Mouse (Mus musculus) stomach, embryonic 14.5 days (tissue): ENCODE measurements around the gene Usp2. TPM values are rescaled to one million over a fixed set of nuclear protein-coding genes. Genes with fewer than 3 reads are reported as not detected.
A peak's percentile ranks its signal among the peaks of the same experiment; 100 is the strongest.

Experiments used
- ATAC-seq: fragments of 200-750 bp; cut with Nextera tagmentation; 2 replicates; pipeline ENCODE4 v1.8.0; 2017; ENCODE audit warnings: low read depth, moderate TSS enrichment; ENCODE audit not compliant: insufficient number of reproducible peaks, insufficient read depth, low FRiP score
- H3K27ac ChIP-seq: fragments of 300-500 bp; sonication (generic); 2 replicates; pipeline ENCODE4 v1.5.1; 2014; ENCODE audit warnings: mild to moderate bottlenecking, low read length, moderate library complexity, mixed read lengths
- H3K27me3 ChIP-seq: fragments of 300-500 bp; sonication (generic); 2 replicates; pipeline ENCODE4 v1.6.1; 2014; ENCODE audit warnings: low read length, control low read depth, mixed read lengths; ENCODE audit not compliant: control insufficient read depth, insufficient read depth
- H3K36me3 ChIP-seq: fragments of 300-500 bp; sonication (generic); 2 replicates; pipeline ENCODE4 v1.6.1; 2014; ENCODE audit warnings: mild to moderate bottlenecking, control low read depth, low read length, moderate library complexity, mixed read lengths; ENCODE audit not compliant: control insufficient read depth, insufficient read depth
- H3K4me1 ChIP-seq: fragments of 300-500 bp; sonication (generic); 2 replicates; pipeline ENCODE4 v1.6.1; 2014; ENCODE audit warnings: low read length, control low read depth, mixed read lengths; ENCODE audit not compliant: control insufficient read depth, insufficient read depth
- H3K4me2 ChIP-seq: fragments of 300-500 bp; sonication (generic); replicated peaks from 2 replicates; pipeline ENCODE4 v1.6.1; 2014; ENCODE audit warnings: low read depth, low read length, control low read depth
- H3K4me3 ChIP-seq: fragments of 300-500 bp; sonication (generic); 2 replicates; pipeline ENCODE4 v1.5.1; 2014; ENCODE audit warnings: low read depth, low read length, control low read depth
- H3K9ac ChIP-seq: fragments of 300-500 bp; sonication (generic); replicated peaks from 2 replicates; pipeline ENCODE4 v1.6.1; 2014; ENCODE audit warnings: low read depth, mild to moderate bottlenecking, control low read depth, low read length, moderate library complexity, mixed read lengths
- H3K9me3 ChIP-seq: fragments of 300-500 bp; sonication (generic); 2 replicates; pipeline ENCODE4 v1.6.1; 2016; ENCODE audit warnings: low read depth, low read length, control low read depth; ENCODE audit not compliant: control insufficient read depth
- WGBS: fragments of 180-500 bp; shearing (Covaris S2); extraction: QIAGEN DNeasy Blood & Tissue Kit; methylation state at CpG from one replicate; pipeline ENCODE4 v1.1.7; 2014; 5-methylcytosine and 5-hydroxymethylcytosine counted together
- polyA plus RNA-seq: library from polyadenylated mRNA; unstranded; fragments of >200 nt; fragmentation: Nextera tagmentation; extraction: Ambion mirVana; gene quantifications from 2 replicates; pipeline ENCODE4 v1.2.1, GENCODE M21; 2014

Gene Usp2
- polyA plus RNA-seq, 1 experiment from 2014 or later, result 15.0 TPM

- no peaks in the 10 kb centered on the region for H3K9me3 ChIP-seq
- ATAC-seq, result no peak
- H3K4me1 ChIP-seq, result peaks cover 25% of the 10 kb centered on the region
- H3K27me3 ChIP-seq, result no peaks in the 10 kb centered on the region
- no peak overlapping the region for H3K27ac ChIP-seq
- H3K4me3 ChIP-seq, result no peak overlapping the region
- no peak overlapping the region for H3K4me2 ChIP-seq
- H3K9ac ChIP-seq, result no peak overlapping the region
- 19% methylated on average over 7 of the region's 7 CpGs for WGBS
- H3K36me3 ChIP-seq, result no peaks in the 10 kb centered on the region
These were observed 2.4 kb downstream of the Usp2 start for GRCm38 (mm10) chr9:44069252-44069651.

GRCm38 (mm10) chr9:44070113-44070843, 3.5 kb downstream of the Usp2 start:
- Histone ChIP-seq H3K27me3 (no peaks in the 10 kb centered on the region), H3K4me3 (no peak overlapping the region), H3K4me2 (no peak overlapping the region), H3K9me3 (no peaks in the 10 kb centered on the region), H3K4me1 (peaks cover 25% of the 10 kb centered on the region), H3K36me3 (no peaks in the 10 kb centered on the region), H3K27ac (no peak overlapping the region), H3K9ac (no peak overlapping the region)
- no peak for ATAC-seq
- 54% methylated on average over 14 of the region's 14 CpGs for WGBS

- no peaks in the 10 kb centered on the region for H3K36me3 ChIP-seq
- H3K4me1 ChIP-seq, result peaks cover 25% of the 10 kb centered on the region
- no peak overlapping the region for H3K9ac ChIP-seq
- WGBS, result 27% methylated on average over 8 of the region's 8 CpGs
- H3K27me3 ChIP-seq, result no peaks in the 10 kb centered on the region
- H3K4me2 ChIP-seq, result no peak overlapping the region
- H3K4me3 ChIP-seq, result no peak overlapping the region
- ATAC-seq, result no peak
- H3K9me3 ChIP-seq, result no peaks in the 10 kb centered on the region
- no peak overlapping the region for H3K27ac ChIP-seq
These were observed 4.0 kb downstream of the Usp2 start for GRCm38 (mm10) chr9:44070844-44071231.

DNA sequence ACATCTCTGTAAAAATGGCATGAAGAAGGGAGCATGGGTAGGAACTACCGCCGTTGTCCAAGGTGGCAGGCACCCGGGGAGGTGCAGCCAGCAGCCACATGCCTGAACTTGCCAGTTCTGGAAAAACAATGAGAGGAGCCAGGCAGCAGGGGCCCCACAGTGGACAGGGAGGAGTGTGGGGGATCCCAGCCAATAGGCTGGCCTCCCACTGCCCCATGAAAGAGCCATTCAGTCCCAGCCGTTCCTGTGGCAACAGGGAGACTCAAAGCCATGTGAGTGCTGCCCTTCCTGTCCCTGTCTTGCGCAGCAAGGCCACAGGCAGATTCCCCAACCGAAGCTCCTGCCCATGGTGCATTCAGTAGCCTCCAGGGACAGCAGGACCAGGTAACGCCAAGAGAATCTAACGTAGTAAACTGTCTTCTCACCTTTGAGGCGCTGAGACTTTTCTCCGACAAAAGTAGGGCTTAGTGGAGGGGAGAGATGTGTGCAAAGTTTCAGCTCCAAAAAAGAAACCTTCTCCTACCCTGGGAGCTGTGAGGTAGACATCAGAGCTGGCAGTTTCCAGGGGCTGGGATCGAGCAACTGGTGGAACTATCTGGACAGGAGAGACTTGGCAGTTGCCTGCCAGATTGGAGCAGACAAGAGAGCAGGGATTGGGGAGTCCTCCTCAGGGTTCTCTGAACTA, 5.2 kb downstream of the Usp2 start:
- Histone ChIP-seq H3K4me1 (peaks cover 25% of the 10 kb centered on the region), H3K27me3 (no peaks in the 10 kb centered on the region), H3K36me3 (no peaks in the 10 kb centered on the region), H3K9me3 (no peaks in the 10 kb centered on the region), H3K4me3 (no peak overlapping the region), H3K27ac (peak overlapping the region; percentile 21; the same call in 1 of the 2 replicates), H3K4me2 (no peak overlapping the region), H3K9ac (no peak overlapping the region)
- ATAC-seq, result no peak
- WGBS, result 38% methylated on average over 11 of the region's 11 CpGs

- H3K4me1 ChIP-seq, result peaks cover 20% of the 10 kb centered on the region
- H3K27me3 ChIP-seq, result no peaks in the 10 kb centered on the region
- no peak overlapping the region for H3K4me2 ChIP-seq
- H3K9me3 ChIP-seq, result no peaks in the 10 kb centered on the region
- ATAC-seq, result no peak
- WGBS, result 43% methylated on average over 4 of the region's 4 CpGs
- no peak overlapping the region for H3K9ac ChIP-seq
- no peaks in the 10 kb centered on the region for H3K36me3 ChIP-seq
- H3K27ac ChIP-seq, result no peak overlapping the region
- no peak overlapping the region for H3K4me3 ChIP-seq
These were observed 5.7 kb downstream of the Usp2 start for GRCm38 (mm10) chr9:44072599-44072915.

GRCm38 (mm10) chr9:44073115-44073514, 6.3 kb downstream of the Usp2 start:
- H3K9me3 ChIP-seq, result no peaks in the 10 kb centered on the region
- no peaks in the 10 kb centered on the region for H3K36me3 ChIP-seq
- no peak overlapping the region for H3K27ac ChIP-seq
- WGBS, result 72% methylated on average over 5 of the region's 5 CpGs
- no peak overlapping the region for H3K4me3 ChIP-seq
- H3K27me3 ChIP-seq, result no peaks in the 10 kb centered on the region
- peaks cover 19% of the 10 kb centered on the region for H3K4me1 ChIP-seq
- no peak for ATAC-seq
- no peak overlapping the region for H3K4me2 ChIP-seq
- no peak overlapping the region for H3K9ac ChIP-seq

DNA sequence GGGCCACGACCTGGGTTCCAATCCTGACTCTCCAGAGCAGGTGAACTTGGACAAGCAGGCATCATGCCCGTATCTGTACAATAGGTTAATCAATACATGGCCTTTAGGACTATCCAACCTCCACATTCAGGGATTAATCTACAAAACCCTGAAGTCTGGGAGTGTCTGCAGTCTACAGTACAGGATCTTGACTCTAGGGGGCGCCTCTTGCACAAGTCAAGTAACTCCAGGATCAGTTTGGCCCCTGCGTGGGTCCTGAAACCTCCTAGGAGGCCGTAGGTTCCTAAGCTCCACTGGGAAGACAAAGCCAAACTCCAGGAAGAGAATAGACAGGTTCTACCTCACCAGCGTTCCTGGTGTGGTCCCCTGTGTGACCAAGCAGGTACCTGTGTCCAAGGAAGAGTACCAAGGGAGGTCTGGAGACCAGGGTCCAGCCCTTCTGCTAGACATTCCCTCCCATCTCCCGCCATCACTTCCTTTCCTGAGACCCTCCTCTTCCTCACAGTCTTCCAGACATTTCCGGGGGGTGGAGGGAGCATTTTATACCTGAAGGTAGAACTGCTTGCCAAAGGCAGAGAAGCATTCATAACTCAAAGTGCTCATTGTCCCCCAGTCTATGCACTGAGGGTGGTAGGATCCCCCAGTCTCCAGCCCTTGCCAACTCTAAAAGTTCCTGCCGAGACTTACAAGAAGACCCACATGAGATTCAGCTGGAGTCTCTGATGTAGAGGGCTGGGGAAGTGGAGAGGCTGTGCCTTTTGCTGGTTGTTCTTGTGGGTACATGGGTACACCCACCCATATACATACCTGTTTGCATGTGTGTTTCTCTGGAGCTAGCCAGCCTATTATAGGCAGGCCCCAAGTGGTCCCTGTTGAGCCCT, 7.8 kb downstream of the Usp2 start:
- no peaks in the 10 kb centered on the region for H3K9me3 ChIP-seq
- no peaks in the 10 kb centered on the region for H3K36me3 ChIP-seq
- peaks cover 29% of the 10 kb centered on the region for H3K4me1 ChIP-seq
- H3K4me2 ChIP-seq, result no peak overlapping the region
- ATAC-seq, result no peak
- no peak overlapping the region for H3K4me3 ChIP-seq
- H3K27ac ChIP-seq, result no peak overlapping the region
- H3K9ac ChIP-seq, result no peak overlapping the region
- WGBS, result 66% methylated on average over 9 of the region's 9 CpGs
- H3K27me3 ChIP-seq, result no peaks in the 10 kb centered on the region

- 73% methylated on average over 24 of the region's 24 CpGs for WGBS
- no peak for ATAC-seq
- no peak overlapping the region for H3K4me3 ChIP-seq
- H3K9me3 ChIP-seq, result no peaks in the 10 kb centered on the region
- no peak overlapping the region for H3K27ac ChIP-seq
- H3K27me3 ChIP-seq, result no peaks in the 10 kb centered on the region
- no peak overlapping the region for H3K4me2 ChIP-seq
- H3K9ac ChIP-seq, result no peak overlapping the region
- peaks cover 28% of the 10 kb centered on the region for H3K4me1 ChIP-seq
- H3K36me3 ChIP-seq, result no peaks in the 10 kb centered on the region
These were observed 8.6 kb downstream of the Usp2 start for GRCm38 (mm10) chr9:44075276-44075995.
